In genomic region chr7:29785888-29786287, GRCm38 (mm10) we compare ENCODE assay signal across 12 mouse cellular contexts. TPM values are rescaled to one million over a fixed set of nuclear protein-coding genes. Genes with fewer than 3 reads are reported as not detected.
A peak's percentile ranks its signal among the peaks of the same experiment; 100 is the strongest.
DNase-seq lines count a peak whose midpoint lies in the region; ATAC-seq and TF ChIP-seq lines count a peak whose summit lies in the region.
"Had no signal": no experiment of that assay in that cellular context is flagged by ENCODE, and none has a peak within 500 bp of the region (broad histone marks: within the 10 kb centered on the region; RNA-seq: fewer than 3 reads in every experiment).

No protein-coding gene starts in this region.

- peaks cover 18% of the 10 kb centered on the region for H3K4me1 ChIP-seq in kidney, embryonic 15.5 days
- peaks cover 12% of the 10 kb centered on the region; the same call in 1 of the 2 replicates for H3K4me1 ChIP-seq in embryonic facial prominence, embryonic 14.5 days (ENCODE audit: control insufficient read depth, insufficient read depth, low read length)
- peaks cover 21% of the 10 kb centered on the region for H3K4me1 ChIP-seq in hindbrain, embryonic 16.5 days (ENCODE audit: control insufficient read depth, insufficient read depth, low read depth, low read length)
- H3K4me1 ChIP-seq in midbrain, postnatal 0 days (ENCODE audit: insufficient read depth, low read length): peaks cover 5% of the 10 kb centered on the region

- no peak overlapping the region for H3K27ac ChIP-seq in kidney, embryonic 15.5 days
- no peak overlapping the region for H3K27ac ChIP-seq in embryonic facial prominence, embryonic 14.5 days (replicated peaks; ENCODE audit: low read depth, low read length)
- no peak overlapping the region for H3K27ac ChIP-seq in hindbrain, embryonic 16.5 days (ENCODE audit: low read depth, low read length)
- no peak overlapping the region for H3K27ac ChIP-seq in midbrain, postnatal 0 days (ENCODE audit: low read depth, low read length)

- 79% methylated on average over 5 of the region's 5 CpGs for WGBS in kidney, embryonic 15.5 days
- 77% methylated on average over 5 of the region's 5 CpGs for WGBS in embryonic facial prominence, embryonic 14.5 days
- WGBS in hindbrain, embryonic 16.5 days: 71% methylated on average over 5 of the region's 5 CpGs
- WGBS in midbrain, postnatal 0 days: 74% methylated on average over 5 of the region's 5 CpGs

- H3K9ac ChIP-seq in kidney, embryonic 15.5 days: peak overlapping the region; percentile 25; the same call in 1 of the 2 replicates
- H3K9ac ChIP-seq in embryonic facial prominence, embryonic 14.5 days (ENCODE audit: low read depth, low read length): peak overlapping the region; percentile 91
- peak overlapping the region; percentile 59; the same call in 1 of the 2 replicates for H3K9ac ChIP-seq in hindbrain, embryonic 16.5 days (ENCODE audit: low read depth, low read length)
- peak overlapping the region; percentile 71; the same call in 1 of the 2 replicates for H3K9ac ChIP-seq in midbrain, postnatal 0 days (replicated peaks; ENCODE audit: low read length, poor library complexity, severe bottlenecking)

- TF ChIP-seq CTCF in midbrain, postnatal 0 days (IDR thresholded peaks at IDR 0.05): no peak

- ATAC-seq in kidney, embryonic 15.5 days (replicated peaks; ENCODE audit: low FRiP score): no peak
- ATAC-seq in embryonic facial prominence, embryonic 14.5 days (ENCODE audit: low read depth): no peak
- ATAC-seq in hindbrain, embryonic 16.5 days: no peak
- no peak for ATAC-seq in midbrain, postnatal 0 days (ENCODE audit: low FRiP score)
- ATAC-seq in erythroid progenitor cell, adult 5-6 weeks (replicated peaks; ENCODE audit: low FRiP score, poor library complexity, severe bottlenecking): no peak
- ATAC-seq: Patski had no signal

- DNase-seq in kidney, postnatal 14 days: no peak
- no peak for DNase-seq in embryonic facial prominence, embryonic 14.5 days (ENCODE audit: low spot score)
- no peak for DNase-seq in midbrain, postnatal 0 days (ENCODE audit: low spot score)
- DNase-seq in ovary, postnatal 36 days (ENCODE audit: low spot score): no peak
- no peak for DNase-seq in Muller cell, postnatal 12 days (ENCODE audit: inconsistent ontology term)
- DNase-seq: cerebellum, adult 11 months; thymus, postnatal 36 days had no signal

- H3K4me2 ChIP-seq in kidney, embryonic 15.5 days: peak overlapping the region; percentile 73
- peak overlapping the region; percentile 71 for H3K4me2 ChIP-seq in embryonic facial prominence, embryonic 14.5 days (ENCODE audit: low read depth, low read length)
- peak overlapping the region; percentile 61 for H3K4me2 ChIP-seq in hindbrain, embryonic 16.5 days (ENCODE audit: low read length)
- peak overlapping the region; percentile 79 for H3K4me2 ChIP-seq in midbrain, postnatal 0 days (ENCODE audit: low read depth, low read length, poor library complexity, severe bottlenecking)

- H3K27me3 ChIP-seq in kidney, embryonic 15.5 days: no peaks in the 10 kb centered on the region
- no peaks in the 10 kb centered on the region for H3K27me3 ChIP-seq in embryonic facial prominence, embryonic 14.5 days (replicated peaks; ENCODE audit: control insufficient read depth, insufficient read depth, low read length)
- H3K27me3 ChIP-seq in hindbrain, embryonic 16.5 days (replicated peaks; ENCODE audit: control insufficient read depth, insufficient read depth, low read length): no peaks in the 10 kb centered on the region
- no peaks in the 10 kb centered on the region for H3K27me3 ChIP-seq in midbrain, postnatal 0 days (ENCODE audit: insufficient read depth, low read length)
- H3K27me3 ChIP-seq: Patski had no signal

- no peaks in the 10 kb centered on the region for H3K9me3 ChIP-seq in kidney, embryonic 15.5 days (replicated peaks)
- H3K9me3 ChIP-seq in embryonic facial prominence, embryonic 14.5 days (ENCODE audit: control insufficient read depth, low read length): no peaks in the 10 kb centered on the region
- H3K9me3 ChIP-seq in hindbrain, embryonic 16.5 days (ENCODE audit: control insufficient read depth, low read length): no peaks in the 10 kb centered on the region
- H3K9me3 ChIP-seq in midbrain, postnatal 0 days (ENCODE audit: low read length): no peaks in the 10 kb centered on the region

- H3K36me3 ChIP-seq in kidney, embryonic 15.5 days: peaks cover 39% of the 10 kb centered on the region
- peaks cover 41% of the 10 kb centered on the region for H3K36me3 ChIP-seq in embryonic facial prominence, embryonic 14.5 days (ENCODE audit: control insufficient read depth, insufficient read depth, low read length)
- H3K36me3 ChIP-seq in hindbrain, embryonic 16.5 days (ENCODE audit: control insufficient read depth, insufficient read depth, low read length): peaks cover 15% of the 10 kb centered on the region
- peaks cover 17% of the 10 kb centered on the region for H3K36me3 ChIP-seq in midbrain, postnatal 0 days (ENCODE audit: insufficient read depth, low read length)

- peak overlapping the region; percentile 86 for H3K4me3 ChIP-seq in kidney, embryonic 15.5 days (replicated peaks)
- peak overlapping the region; percentile 77 for H3K4me3 ChIP-seq in embryonic facial prominence, embryonic 14.5 days (ENCODE audit: low read depth, low read length)
- peak overlapping the region; percentile 87 for H3K4me3 ChIP-seq in hindbrain, embryonic 16.5 days (ENCODE audit: low read length)
- H3K4me3 ChIP-seq in midbrain, postnatal 0 days (ENCODE audit: low read depth, low read length): peak overlapping the region; percentile 90

RNA-seq across cellular contexts. Expression of gene Zfp30, which starts 2.1 kb away (rescaled TPM):
- polyA plus RNA-seq in kidney, embryonic 15.5 days (2015; fragmentation: Nextera tagmentation; extraction: Ambion mirVana): 7.1 and 8.1 TPM in 2 replicates
- 9.4 and 10.4 TPM in 2 replicates for polyA plus RNA-seq in embryonic facial prominence, embryonic 14.5 days (2014; fragmentation: Nextera tagmentation; extraction: Ambion mirVana)
- 11.6 and 11.8 TPM in 2 replicates for polyA plus RNA-seq in hindbrain, embryonic 16.5 days (2015; fragmentation: Nextera tagmentation; extraction: Ambion mirVana)
- total RNA-seq in midbrain, postnatal 0 days (2014; rRNA removed): 11.5 and 12.2 TPM in 2 replicates
- 12.5 and 13.2 TPM in 2 replicates for polyA plus RNA-seq in midbrain, postnatal 0 days (2015; fragmentation: Nextera tagmentation; extraction: Ambion mirVana)
- not detected in 2 replicates for total RNA-seq in erythroid progenitor cell, adult 5-6 weeks (2015; ENCODE audit: low replicate concordance)
- total RNA-seq in erythroid progenitor cell, adult 5-6 weeks (2017; ENCODE audit: low replicate concordance): not detected in 2 replicates

RNA-seq across cellular contexts. Expression of gene Zfp84, which starts 17.5 kb away (rescaled TPM):
- polyA plus RNA-seq in kidney, embryonic 15.5 days (2015; fragmentation: Nextera tagmentation; extraction: Ambion mirVana): 13.1 and 14.0 TPM in 2 replicates
- 15.7 and 17.0 TPM in 2 replicates for polyA plus RNA-seq in embryonic facial prominence, embryonic 14.5 days (2014; fragmentation: Nextera tagmentation; extraction: Ambion mirVana)
- 12.3 and 15.1 TPM in 2 replicates for polyA plus RNA-seq in hindbrain, embryonic 16.5 days (2015; fragmentation: Nextera tagmentation; extraction: Ambion mirVana)
- total RNA-seq in midbrain, postnatal 0 days (2014; rRNA removed): 11.8 and 13.9 TPM in 2 replicates
- polyA plus RNA-seq in midbrain, postnatal 0 days (2015; fragmentation: Nextera tagmentation; extraction: Ambion mirVana): 5.9 and 6.8 TPM in 2 replicates
- 2.9 and 5.9 TPM in 2 replicates for total RNA-seq in erythroid progenitor cell, adult 5-6 weeks (2015; ENCODE audit: low replicate concordance)
- 3.5 and 4.7 TPM in 2 replicates for total RNA-seq in erythroid progenitor cell, adult 5-6 weeks (2017; ENCODE audit: low replicate concordance)

RNA-seq across cellular contexts. Expression of gene Zfp790, which starts 30.0 kb away (rescaled TPM):
- polyA plus RNA-seq in kidney, embryonic 15.5 days (2015; fragmentation: Nextera tagmentation; extraction: Ambion mirVana): 13.4 and 13.9 TPM in 2 replicates
- polyA plus RNA-seq in embryonic facial prominence, embryonic 14.5 days (2014; fragmentation: Nextera tagmentation; extraction: Ambion mirVana): 12.8 and 14.5 TPM in 2 replicates
- polyA plus RNA-seq in hindbrain, embryonic 16.5 days (2015; fragmentation: Nextera tagmentation; extraction: Ambion mirVana): 23.0 and 25.9 TPM in 2 replicates
- total RNA-seq in midbrain, postnatal 0 days (2014; rRNA removed): 10.7 and 16.3 TPM in 2 replicates
- 11.7 and 11.9 TPM in 2 replicates for polyA plus RNA-seq in midbrain, postnatal 0 days (2015; fragmentation: Nextera tagmentation; extraction: Ambion mirVana)
- total RNA-seq in erythroid progenitor cell, adult 5-6 weeks (2015; ENCODE audit: low replicate concordance): 0.72 and 5.0 TPM in 2 replicates
- 1.9 and 4.2 TPM in 2 replicates for total RNA-seq in erythroid progenitor cell, adult 5-6 weeks (2017; ENCODE audit: low replicate concordance)

RNA-seq across cellular contexts. Expression of gene Catsperg2, which starts 59.1 kb away (rescaled TPM):
- polyA plus RNA-seq in kidney, embryonic 15.5 days (2015; fragmentation: Nextera tagmentation; extraction: Ambion mirVana): not detected in 2 replicates
- polyA plus RNA-seq in embryonic facial prominence, embryonic 14.5 days (2014; fragmentation: Nextera tagmentation; extraction: Ambion mirVana): not detected in 2 replicates
- polyA plus RNA-seq in hindbrain, embryonic 16.5 days (2015; fragmentation: Nextera tagmentation; extraction: Ambion mirVana): 0.56 and 0.67 TPM in 2 replicates
- 0.24 and 0.99 TPM in 2 replicates for total RNA-seq in midbrain, postnatal 0 days (2014; rRNA removed)
- 0.34 and 0.41 TPM in 2 replicates for polyA plus RNA-seq in midbrain, postnatal 0 days (2015; fragmentation: Nextera tagmentation; extraction: Ambion mirVana)
- total RNA-seq in erythroid progenitor cell, adult 5-6 weeks (2015; ENCODE audit: low replicate concordance): not detected in 2 replicates
- total RNA-seq in erythroid progenitor cell, adult 5-6 weeks (2017; ENCODE audit: low replicate concordance): not detected in 2 replicates
- total RNA-seq: hematopoietic stem cell, adult 5-6 weeks had no signal

Comparison
In these comparisons a context has a peak if more than half of its experiments do, and no peak if none do; other contexts are left out.
1. H3K9ac ChIP-seq: peak in every context shown above with its lines; median percentile 91 in embryonic facial prominence, embryonic 14.5 days; 71 in midbrain, postnatal 0 days; 59 in hindbrain, embryonic 16.5 days; 25 in kidney, embryonic 15.5 days.